Mouse (Mus musculus) testis, adult 2 months (tissue): ENCODE data around the gene Bcap29.

ENCODE experiments used
- CTCF ChIP-seq: fragments of 200-500 bp; IDR thresholded peaks from 2 replicates; pipeline ENCODE4 v1.5.1; 2012; ENCODE audit warnings: low read depth, mild to moderate bottlenecking, inconsistent platforms, low read length, moderate library complexity; ENCODE audit not compliant: control insufficient read depth, insufficient read depth, insufficient replicate concordance
- POLR2A ChIP-seq: fragments of 200-500 bp; IDR thresholded peaks from 2 replicates; pipeline ENCODE4 v1.6.1; 2012; ENCODE audit warnings: low read depth, mild to moderate bottlenecking, inconsistent platforms, low read length, moderate library complexity; ENCODE audit not compliant: control insufficient read depth

- TF ChIP-seq POLR2A (no peak; the same call in none of the 2 replicates), CTCF (0 out of 2 replicates have a peak, but pooled peaks have one; percentile 17)
Measured at GRCm38 (mm10) chr12:31654197-31654964, 19.9 kb upstream of the Bcap29 start, which contains the start of the genes Dus4l and Cog5.
